Mouse (Mus musculus) common myeloid progenitor, adult 5-6 weeks (primary cell): Measurements from ENCODE around the gene Evi2a. TPM values are rescaled to one million over a fixed set of nuclear protein-coding genes. Genes with fewer than 3 reads are reported as not detected.

Experiments
- total RNA-seq: library from RNA; stranded (forward); fragments of 200-1000, 187-1606 nt; gene quantifications from 2 replicates; pipeline ENCODE4 v1.2.3, GENCODE M21; 2017

Gene Evi2a
- total RNA-seq, 1 experiment from 2014 or later: 13.5 TPM

Other genes starting within 250 kb of the Evi2a start
- gene Gm9964, start 233.7 kb downstream of the Evi2a start, total RNA-seq: not detected in 2 replicates
- gene Nf1, start 190.9 kb downstream of the Evi2a start, total RNA-seq: 16.1 and 17.5 TPM in 2 replicates
- 0.64 TPM in 1 of 2 replicates, not detected in the other for gene Omg, start 26.5 kb downstream of the Evi2a start, total RNA-seq
- 70.6 and 70.8 TPM in 2 replicates for gene Evi2b, start 6.8 kb downstream of the Evi2a start, total RNA-seq
- 3.2 and 6.3 TPM in 2 replicates for gene Evi2, start within 50 bp of the Evi2a start, total RNA-seq
- 1.5 and 1.9 TPM in 2 replicates for gene Rab11fip4, start 60.6 kb upstream of the Evi2a start, total RNA-seq